Mouse (Mus musculus) spleen, postnatal 0 days (tissue): Measurements from ENCODE around the gene Bank1. TPM values are rescaled to one million over a fixed set of nuclear protein-coding genes. Genes with fewer than 3 reads are reported as not detected.

ENCODE experiments used
- polyA plus RNA-seq: library from polyadenylated mRNA; unstranded; fragments of >200 nt; fragmentation: Nextera tagmentation; extraction: Ambion mirVana; gene quantifications from 2 replicates; pipeline ENCODE4 v1.2.1, GENCODE M21; 2015

Gene Bank1
- 5.7 and 8.1 TPM in 2 replicates for polyA plus RNA-seq

DNA sequence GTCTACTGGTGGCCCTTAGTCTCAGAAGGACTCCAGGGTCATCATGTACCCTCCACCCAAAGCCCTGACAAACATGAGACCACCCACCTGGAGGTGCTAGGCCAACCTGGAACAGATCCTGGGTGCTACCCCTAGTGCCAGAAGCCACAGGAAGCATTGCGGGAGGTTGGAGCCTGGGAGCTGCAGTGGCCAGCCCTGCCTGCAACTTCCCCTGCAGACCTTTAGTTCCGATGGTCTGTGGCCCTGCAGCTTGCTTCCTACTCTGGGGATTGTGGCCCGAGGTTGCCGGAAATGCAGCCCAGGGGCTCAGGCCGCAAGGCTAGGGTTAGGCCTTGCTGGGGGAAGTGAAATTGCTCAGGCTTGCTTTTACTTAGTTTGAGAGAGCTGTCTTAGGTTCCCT is at the start of gene Bank1:
Gene Bank1, minus strand, starts transcription at position 284 of the 400 bp plus-strand sequence.

